Comparison of ENCODE assay signal across 9 mouse cellular contexts in genomic region chr6:51844106-51844505, GRCm38 (mm10).
DNase-seq lines count a peak whose midpoint lies in the region; ATAC-seq and TF ChIP-seq lines count a peak whose summit lies in the region.
"Had no signal": no experiment of that assay in that cellular context is flagged by ENCODE, and none has a peak within 500 bp of the region (broad histone marks: within the 10 kb centered on the region; RNA-seq: fewer than 3 reads in every experiment).

No protein-coding gene starts in this region.

- ATAC-seq in neural tube, embryonic 13.5 days (ENCODE audit: low read depth) = no peak

- 31% methylated on average over 11 of the region's 11 CpGs for WGBS in neural tube, embryonic 13.5 days

- no peak for DNase-seq in layer of hippocampus, adult 2 months (ENCODE audit: low spot score in 2 of 2)
- DNase-seq in layer of hippocampus, adult 11-12 months (ENCODE audit: low spot score) = no peak
- DNase-seq in cerebellum, postnatal 25 days = peak; percentile 61 to 67
- peak; percentile 64 for DNase-seq in kidney, adult 9 months
- no peak for DNase-seq in B cell, adult 2 months
- no peak for DNase-seq in left cerebral cortex, postnatal 25 days (ENCODE audit: low spot score in 2 of 2)
- DNase-seq in thymus, adult 18-20 months = no peak

- 0 out of 2 replicates have a peak overlapping the region, but pooled peaks have one; percentile 22 for H3K9ac ChIP-seq in neural tube, embryonic 13.5 days
- H3K9ac ChIP-seq: liver, embryonic 15.5 days had no signal

- intact Hi-C loops in left cerebral cortex, postnatal 25 days (cut with DNase I) = no loop called here

- H3K4me2 ChIP-seq in neural tube, embryonic 13.5 days = no peak overlapping the region
- H3K4me2 ChIP-seq: liver, embryonic 15.5 days had no signal

- peak overlapping the region; percentile 65 for H3K27ac ChIP-seq in layer of hippocampus, adult 2 months
- H3K27ac ChIP-seq in neural tube, embryonic 13.5 days (replicated peaks) = peak overlapping the region; percentile 66
- H3K27ac ChIP-seq: liver, embryonic 15.5 days had no signal

- TF ChIP-seq CTCF in layer of hippocampus, adult 2 months (conservative IDR thresholded peaks at IDR 0.05) = no peak

- no peaks in the 10 kb centered on the region for H3K36me3 ChIP-seq in neural tube, embryonic 13.5 days
- H3K36me3 ChIP-seq: liver, embryonic 15.5 days had no signal

- H3K9me3 ChIP-seq in neural tube, embryonic 13.5 days = no peaks in the 10 kb centered on the region
- H3K9me3 ChIP-seq: liver, embryonic 15.5 days had no signal

- H3K4me1 ChIP-seq in neural tube, embryonic 13.5 days (replicated peaks) = peaks cover 63% of the 10 kb centered on the region
- H3K4me1 ChIP-seq: liver, embryonic 15.5 days had no signal

- H3K4me3 ChIP-seq in layer of hippocampus, adult 2 months = peak overlapping the region; percentile 23; the same call in 1 of the 2 replicates
- no peak overlapping the region for H3K4me3 ChIP-seq in neural tube, embryonic 13.5 days
- H3K4me3 ChIP-seq: liver, embryonic 15.5 days had no signal

- peaks cover 15% of the 10 kb centered on the region; the same call in 1 of the 2 replicates for H3K27me3 ChIP-seq in neural tube, embryonic 13.5 days

Comparison
In these comparisons a context has a peak if more than half of its experiments do, and no peak if none do; other contexts are left out.
1. DNase-seq: peak in cerebellum, postnatal 25 days (2 of 2) and kidney, adult 9 months (single experiment); none in layer of hippocampus, adult 2 months (0 of 2), layer of hippocampus, adult 11-12 months (single experiment), B cell, adult 2 months (0 of 2), left cerebral cortex, postnatal 25 days (0 of 2) and thymus, adult 18-20 months (0 of 2).